Mouse (Mus musculus): Measurements from ENCODE around the gene Slc12a5. TPM values are rescaled to one million over a fixed set of nuclear protein-coding genes. Genes with fewer than 3 reads are reported as not detected.

Gene Slc12a5
- polyA plus RNA-seq, 1 experiment from 2014 or later, result 52.7 TPM

DNA sequence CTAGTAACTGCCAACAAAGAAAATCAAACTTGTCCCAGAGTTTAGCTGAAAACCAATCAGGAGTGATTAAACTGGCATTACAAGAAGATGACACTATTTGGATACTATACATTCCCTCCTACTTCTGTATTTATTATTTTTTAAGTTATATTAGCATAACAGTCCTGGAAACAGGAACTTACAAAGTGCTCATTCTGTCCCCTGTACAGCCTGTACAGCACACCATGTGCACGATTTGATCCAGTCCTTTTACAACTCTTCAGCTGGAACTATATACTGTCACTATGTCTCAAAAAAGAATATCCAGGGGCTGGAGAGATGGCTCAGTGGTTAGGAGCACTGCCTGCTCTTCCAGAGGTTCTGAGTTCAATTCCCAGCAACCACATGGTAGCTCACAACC is 66.6 kb downstream of the Slc12a5 start:
- WGBS, result 74% methylated on average over 1 of the region's 1 CpGs

DNA sequence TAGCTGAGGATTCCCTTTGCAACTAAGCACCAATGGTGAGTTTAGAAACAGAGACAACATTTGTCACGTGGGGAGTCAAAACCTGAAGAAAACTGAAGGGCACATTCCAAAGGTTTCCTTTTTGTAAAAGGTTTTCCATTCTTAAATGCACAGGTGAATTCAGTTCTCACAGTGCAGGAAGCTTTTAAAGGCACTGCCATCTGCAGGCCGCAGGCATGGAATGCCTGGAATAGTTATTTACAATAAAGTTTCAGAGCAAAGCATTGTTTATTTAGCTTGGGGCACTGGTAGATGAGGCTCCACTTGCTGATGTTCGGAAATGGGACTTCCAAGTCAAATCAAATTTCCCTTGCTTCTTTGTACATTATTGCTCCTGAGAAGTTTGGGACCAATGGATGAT is 71.9 kb downstream of the Slc12a5 start:
- Histone ChIP-seq H3K4me1 (ENCODE audit: control insufficient read depth, insufficient read depth, low read depth, low read length) (peaks cover 30% of the 10 kb centered on the region), H3K27ac (ENCODE audit: low read depth, low read length) (no peak overlapping the region), H3K9ac (ENCODE audit: low read depth, low read length) (no peak overlapping the region), H3K36me3 (ENCODE audit: control insufficient read depth, insufficient read depth, low read length) (no peaks in the 10 kb centered on the region), H3K27me3 (replicated peaks; ENCODE audit: control insufficient read depth, insufficient read depth, low read length) (no peaks in the 10 kb centered on the region), H3K4me2 (ENCODE audit: low read length) (peak overlapping the region; percentile 92), H3K9me3 (ENCODE audit: control insufficient read depth, low read length) (no peaks in the 10 kb centered on the region), H3K4me3 (ENCODE audit: low read length) (no peak overlapping the region)
- WGBS, result 39% methylated on average over 3 of the region's 3 CpGs
- ATAC-seq, result no peak

More for the DNA sequence above, 66.6 kb downstream of the Slc12a5 start:
- no peak overlapping the region for H3K9ac ChIP-seq (ENCODE audit: low read depth, low read length)
- no peak overlapping the region for H3K4me2 ChIP-seq (ENCODE audit: low read length)
- no peaks in the 10 kb centered on the region for H3K36me3 ChIP-seq (ENCODE audit: control insufficient read depth, insufficient read depth, low read length)
- H3K4me3 ChIP-seq (ENCODE audit: low read length), result no peak overlapping the region
- ATAC-seq, result no peak
- no peaks in the 10 kb centered on the region for H3K9me3 ChIP-seq (ENCODE audit: control insufficient read depth, low read length)
- H3K27me3 ChIP-seq (replicated peaks; ENCODE audit: control insufficient read depth, insufficient read depth, low read length), result no peaks in the 10 kb centered on the region
- no peak overlapping the region for H3K27ac ChIP-seq (ENCODE audit: low read depth, low read length)
- peaks cover 10% of the 10 kb centered on the region for H3K4me1 ChIP-seq (ENCODE audit: control insufficient read depth, insufficient read depth, low read depth, low read length)

DNA sequence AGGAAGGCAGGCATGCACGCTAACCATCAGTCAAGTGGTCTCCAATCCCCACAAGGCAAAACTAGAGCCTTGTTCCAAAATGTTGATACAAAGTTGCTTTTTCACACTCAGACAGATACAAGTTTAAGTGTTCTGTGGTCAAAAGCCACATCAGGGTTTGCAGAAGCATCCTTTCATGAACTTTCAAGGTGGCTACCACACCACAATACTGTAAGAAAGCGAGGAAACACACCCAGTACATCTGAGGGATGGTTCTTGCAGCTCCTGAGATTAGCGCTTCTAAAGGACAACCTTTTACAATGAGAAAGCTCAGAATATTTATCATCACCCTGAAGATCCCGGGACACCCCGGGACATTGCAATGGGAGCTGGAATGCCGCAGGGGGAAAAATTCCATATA is 72.7 kb downstream of the Slc12a5 start:
- H3K4me3 ChIP-seq (ENCODE audit: low read length), result peak overlapping the region; percentile 93
- WGBS, result 30% methylated on average over 6 of the region's 6 CpGs

DNA sequence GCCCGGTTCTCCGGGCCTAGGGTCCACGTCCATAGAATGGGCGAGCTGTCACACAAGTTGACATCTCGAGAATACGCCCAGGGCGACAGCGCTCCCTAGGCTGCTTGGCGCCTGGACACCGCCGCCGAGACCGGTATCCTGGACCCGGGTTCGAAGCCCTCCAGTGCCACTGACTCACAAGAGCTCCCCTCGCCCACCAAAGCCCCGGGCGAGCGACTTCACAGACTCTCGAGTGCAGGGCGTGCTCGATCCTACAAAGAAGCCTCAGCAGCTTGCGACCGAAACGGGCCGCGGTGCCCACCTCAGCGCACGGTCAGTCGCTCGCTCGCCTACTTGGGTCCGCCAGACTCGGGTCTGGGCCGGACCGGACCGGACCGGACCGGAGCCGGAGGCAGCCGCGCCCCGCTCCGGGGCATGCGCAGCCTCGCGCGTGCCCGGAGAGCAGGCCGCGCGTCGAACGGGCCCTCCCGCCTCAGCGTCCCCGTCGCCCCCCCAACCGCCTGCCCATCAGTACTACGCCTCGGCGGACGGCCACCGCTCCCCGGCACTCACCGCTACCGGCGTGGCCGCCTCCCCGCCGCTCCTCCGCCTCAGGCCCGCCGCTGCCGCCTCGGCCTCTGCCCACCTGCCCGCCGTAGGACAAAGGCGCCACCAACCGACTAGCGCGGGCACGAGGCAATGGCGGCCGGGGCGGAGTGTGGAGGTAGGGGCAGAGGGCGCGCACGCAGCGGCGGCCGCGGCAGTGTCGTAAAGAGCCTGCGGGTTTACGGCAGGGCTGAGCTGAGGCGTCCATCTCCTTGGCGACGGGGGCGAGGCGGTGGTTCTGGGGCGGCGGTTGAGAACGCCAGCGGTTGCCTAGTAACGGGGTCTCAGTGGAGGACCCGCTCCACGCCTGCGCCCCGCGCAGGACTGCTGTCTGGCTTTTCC is 73.8 kb downstream of the Slc12a5 start, which contains the start of gene Ncoa5:
Gene Ncoa5 (minus strand): TSS at position 737 of the 927 bp plus-strand sequence.
- no peaks in the 10 kb centered on the region for H3K27me3 ChIP-seq (replicated peaks; ENCODE audit: control insufficient read depth, insufficient read depth, low read length)
- under 1% methylated on average over 100 of the region's 111 CpGs for WGBS
- H3K27ac ChIP-seq (ENCODE audit: low read depth, low read length), result peak within 1 kb of the TSS; percentile 95
- H3K9me3 ChIP-seq (ENCODE audit: control insufficient read depth, low read length), result no peaks in the 10 kb centered on the region
- H3K9ac ChIP-seq (ENCODE audit: low read depth, low read length), result peak within 1 kb of the TSS; percentile 98
- ATAC-seq, result peak; percentile 97
- H3K36me3 ChIP-seq (ENCODE audit: control insufficient read depth, insufficient read depth, low read length), result no peaks in the 10 kb centered on the region
- H3K4me3 ChIP-seq (ENCODE audit: low read length), result peak within 1 kb of the TSS; percentile 93
- H3K4me2 ChIP-seq (ENCODE audit: low read length), result peak within 1 kb of the TSS; percentile 92
- H3K4me1 ChIP-seq (ENCODE audit: control insufficient read depth, insufficient read depth, low read depth, low read length), result peaks cover 30% of the 10 kb centered on the region

More for the DNA sequence above, 72.7 kb downstream of the Slc12a5 start:
- no peaks in the 10 kb centered on the region for H3K27me3 ChIP-seq (replicated peaks; ENCODE audit: control insufficient read depth, insufficient read depth, low read length)
- no peaks in the 10 kb centered on the region for H3K9me3 ChIP-seq (ENCODE audit: control insufficient read depth, low read length)
- ATAC-seq, result no peak
- no peaks in the 10 kb centered on the region for H3K36me3 ChIP-seq (ENCODE audit: control insufficient read depth, insufficient read depth, low read length)
- H3K4me1 ChIP-seq (ENCODE audit: control insufficient read depth, insufficient read depth, low read depth, low read length), result peaks cover 30% of the 10 kb centered on the region
- peak overlapping the region; percentile 92 for H3K4me2 ChIP-seq (ENCODE audit: low read length)
- H3K27ac ChIP-seq (ENCODE audit: low read depth, low read length), result no peak overlapping the region
- H3K9ac ChIP-seq (ENCODE audit: low read depth, low read length), result peak overlapping the region; percentile 98

DNA sequence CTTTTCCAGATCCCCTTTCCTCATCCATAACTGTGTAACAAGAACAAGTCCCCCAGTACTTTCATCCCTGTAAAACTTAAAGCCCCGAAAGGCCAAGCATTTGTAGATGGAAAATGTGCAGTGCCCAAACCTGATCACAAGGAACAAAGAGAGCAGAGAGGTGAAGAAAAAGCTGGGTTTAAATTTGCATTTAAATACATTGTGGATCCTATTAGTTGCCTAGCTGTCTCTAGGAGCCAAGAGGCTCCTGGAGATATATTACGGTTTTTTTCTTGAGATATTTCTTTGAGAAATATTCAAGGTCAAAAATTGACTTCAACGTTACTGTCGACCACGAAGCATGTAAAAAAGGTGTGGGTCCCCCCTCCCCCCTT is 74.4 kb downstream of the Slc12a5 start:
- no peak; the same call in 1 of the 2 replicates for ATAC-seq
- Histone ChIP-seq H3K9me3 (ENCODE audit: control insufficient read depth, low read length) (no peaks in the 10 kb centered on the region), H3K4me1 (ENCODE audit: control insufficient read depth, insufficient read depth, low read depth, low read length) (peaks cover 30% of the 10 kb centered on the region), H3K36me3 (ENCODE audit: control insufficient read depth, insufficient read depth, low read length) (no peaks in the 10 kb centered on the region), H3K9ac (ENCODE audit: low read depth, low read length) (peak overlapping the region; percentile 43; the same call in 1 of the 2 replicates), H3K27me3 (replicated peaks; ENCODE audit: control insufficient read depth, insufficient read depth, low read length) (no peaks in the 10 kb centered on the region), H3K27ac (ENCODE audit: low read depth, low read length) (peak overlapping the region; percentile 79), H3K4me2 (ENCODE audit: low read length) (peak overlapping the region; percentile 51), H3K4me3 (ENCODE audit: low read length) (peak overlapping the region; percentile 93)
- 9% methylated on average over 5 of the region's 5 CpGs for WGBS

DNA sequence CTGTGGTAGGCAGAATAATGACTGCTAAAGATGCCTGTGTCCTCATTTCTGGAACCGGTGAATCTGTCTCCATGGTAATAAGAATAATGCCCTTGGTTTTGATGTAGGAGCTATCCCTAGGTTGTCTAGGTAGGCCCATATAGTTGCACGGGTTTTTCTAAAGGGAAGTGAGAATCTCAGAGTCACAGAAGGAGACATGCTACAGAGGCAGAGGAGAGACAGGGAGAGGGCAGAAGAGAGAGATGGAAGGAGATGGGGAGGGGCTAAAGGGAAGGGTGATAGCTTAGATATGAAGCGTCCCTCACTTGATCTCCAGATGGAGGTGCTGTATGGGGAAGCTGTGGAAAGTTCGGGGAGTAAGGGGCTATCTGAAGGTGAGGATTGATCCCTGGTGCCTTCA is 76.8 kb downstream of the Slc12a5 start:
- Histone ChIP-seq H3K4me1 (ENCODE audit: control insufficient read depth, insufficient read depth, low read depth, low read length) (peaks cover 18% of the 10 kb centered on the region), H3K36me3 (ENCODE audit: control insufficient read depth, insufficient read depth, low read length) (no peaks in the 10 kb centered on the region), H3K4me2 (ENCODE audit: low read length) (no peak overlapping the region), H3K4me3 (ENCODE audit: low read length) (no peak overlapping the region), H3K9me3 (ENCODE audit: control insufficient read depth, low read length) (no peaks in the 10 kb centered on the region), H3K27ac (ENCODE audit: low read depth, low read length) (no peak overlapping the region), H3K27me3 (replicated peaks; ENCODE audit: control insufficient read depth, insufficient read depth, low read length) (no peaks in the 10 kb centered on the region), H3K9ac (ENCODE audit: low read depth, low read length) (no peak overlapping the region)
- ATAC-seq, result no peak
- 70% methylated on average over 4 of the region's 4 CpGs for WGBS

DNA sequence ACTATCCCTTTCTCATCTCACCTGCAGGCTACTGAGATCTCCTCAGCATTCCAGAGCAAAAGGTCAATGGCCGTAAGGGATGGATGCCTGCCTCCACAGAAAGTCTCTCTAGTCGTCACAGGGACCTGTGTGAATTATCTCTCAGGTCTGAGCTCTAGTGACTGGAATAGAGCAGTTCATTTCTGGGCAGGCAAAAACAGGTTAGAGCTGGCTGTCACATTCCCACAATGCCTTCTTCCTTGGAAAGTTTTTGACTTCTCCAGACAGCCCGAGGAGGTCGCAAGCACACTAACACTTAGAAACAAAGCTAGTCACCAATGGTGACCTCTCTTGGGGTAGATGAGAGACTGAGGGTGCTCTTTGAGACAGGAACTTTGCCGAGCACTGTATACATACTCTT is 81.5 kb downstream of the Slc12a5 start:
- no peak overlapping the region for H3K4me2 ChIP-seq (ENCODE audit: low read length)
- no peak overlapping the region for H3K4me3 ChIP-seq (ENCODE audit: low read length)
- no peak overlapping the region for H3K9ac ChIP-seq (ENCODE audit: low read depth, low read length)
- no peak overlapping the region for H3K27ac ChIP-seq (ENCODE audit: low read depth, low read length)
- no peaks in the 10 kb centered on the region for H3K36me3 ChIP-seq (ENCODE audit: control insufficient read depth, insufficient read depth, low read length)
- no peaks in the 10 kb centered on the region for H3K27me3 ChIP-seq (replicated peaks; ENCODE audit: control insufficient read depth, insufficient read depth, low read length)
- no peaks in the 10 kb centered on the region for H3K9me3 ChIP-seq (ENCODE audit: control insufficient read depth, low read length)
- H3K4me1 ChIP-seq (ENCODE audit: control insufficient read depth, insufficient read depth, low read depth, low read length), result peaks cover 9% of the 10 kb centered on the region
- ATAC-seq, result no peak
- 79% methylated on average over 5 of the region's 5 CpGs for WGBS

DNA sequence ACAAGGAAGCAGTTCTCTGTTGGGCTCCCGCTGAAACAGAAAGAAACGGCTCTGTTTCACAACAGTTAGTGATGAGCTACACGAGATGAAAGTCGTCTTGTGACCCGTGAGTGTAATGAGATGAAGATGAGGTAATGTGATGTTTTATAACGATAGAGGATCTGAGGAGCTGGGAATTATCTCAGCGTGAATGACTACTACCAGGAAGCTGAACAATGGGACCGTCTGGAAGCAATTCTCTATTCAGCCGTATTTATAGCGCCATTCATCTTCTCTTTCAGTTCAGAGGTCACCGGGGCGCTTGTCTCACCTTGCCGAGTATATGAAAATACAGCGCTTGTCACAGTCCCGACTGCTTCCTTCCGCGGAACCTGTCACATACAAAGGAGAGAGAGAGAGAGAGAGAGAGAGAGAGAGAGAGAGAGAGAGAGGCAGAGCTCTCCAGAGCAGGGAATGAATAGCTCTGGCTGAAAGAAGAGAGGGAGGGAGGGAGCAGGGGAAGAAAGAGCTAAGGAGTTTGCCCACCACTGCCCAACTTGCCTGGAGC is 82.6 kb downstream of the Slc12a5 start:
- Histone ChIP-seq H3K36me3 (ENCODE audit: control insufficient read depth, insufficient read depth, low read length) (no peaks in the 10 kb centered on the region), H3K4me3 (ENCODE audit: low read length) (peak overlapping the region; percentile 26), H3K9ac (ENCODE audit: low read depth, low read length) (peak overlapping the region; percentile 33), H3K9me3 (ENCODE audit: control insufficient read depth, low read length) (no peaks in the 10 kb centered on the region), H3K27me3 (replicated peaks; ENCODE audit: control insufficient read depth, insufficient read depth, low read length) (no peaks in the 10 kb centered on the region), H3K4me2 (ENCODE audit: low read length) (peak overlapping the region; percentile 56), H3K27ac (ENCODE audit: low read depth, low read length) (peak overlapping the region; percentile 19), H3K4me1 (ENCODE audit: control insufficient read depth, insufficient read depth, low read depth, low read length) (peaks cover 9% of the 10 kb centered on the region)
- WGBS, result 2% methylated on average over 17 of the region's 17 CpGs
- ATAC-seq, result peak; percentile 76

DNA sequence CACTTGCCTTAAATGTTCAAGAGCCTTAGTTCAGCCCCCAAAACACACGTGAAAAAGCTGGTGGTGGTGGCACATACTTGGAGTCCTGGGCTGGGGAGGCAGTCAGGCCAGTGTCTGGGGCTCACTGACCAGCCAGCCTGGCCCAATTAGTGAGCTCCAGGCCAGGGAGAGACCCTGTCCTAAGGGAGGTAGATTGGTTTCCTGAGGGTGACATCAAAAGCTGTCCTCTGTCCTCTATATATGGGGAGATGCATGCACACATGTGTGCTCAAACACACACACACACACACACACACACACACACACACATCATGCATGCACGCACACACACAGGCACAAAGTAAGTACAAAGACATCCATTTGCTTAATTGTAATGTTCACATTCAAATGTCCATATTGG is 83.1 kb downstream of the Slc12a5 start:
- peak overlapping the region; percentile 33 for H3K9ac ChIP-seq (ENCODE audit: low read depth, low read length)
- H3K27ac ChIP-seq (ENCODE audit: low read depth, low read length), result peak overlapping the region; percentile 19; the same call in 1 of the 2 replicates
- no peaks in the 10 kb centered on the region for H3K36me3 ChIP-seq (ENCODE audit: control insufficient read depth, insufficient read depth, low read length)
- ATAC-seq, result 0 out of 2 replicates have a peak, but pooled peaks have one; percentile 1
- H3K9me3 ChIP-seq (ENCODE audit: control insufficient read depth, low read length), result no peaks in the 10 kb centered on the region
- no peaks in the 10 kb centered on the region for H3K27me3 ChIP-seq (replicated peaks; ENCODE audit: control insufficient read depth, insufficient read depth, low read length)
- 58% methylated on average over 2 of the region's 2 CpGs for WGBS
- no peak overlapping the region for H3K4me3 ChIP-seq (ENCODE audit: low read length)
- H3K4me2 ChIP-seq (ENCODE audit: low read length), result no peak overlapping the region; the same call in 1 of the 2 replicates
- peaks cover 9% of the 10 kb centered on the region for H3K4me1 ChIP-seq (ENCODE audit: control insufficient read depth, insufficient read depth, low read depth, low read length)
